Mouse (Mus musculus) left cerebral cortex, adult 11 months (tissue): ENCODE measurements around the gene Fbxo31.

Experiments
- DNase-seq: peaks from one replicate; pipeline ENCODE4 v3.0.0; 2022; ENCODE audit warnings: low spot score

The Fbxo31 gene

GRCm38 (mm10) chr8:121589205-121589726 is 10.7 kb upstream of the Fbxo31 start:
- DNase-seq: no peak

- no peak for DNase-seq
Observed at GRCm38 (mm10) chr8:121588750-121589149, 10.1 kb upstream of the Fbxo31 start.

- peak; percentile 100 for DNase-seq
Observed at GRCm38 (mm10) chr8:121585159-121585825, 6.7 kb upstream of the Fbxo31 start.

GRCm38 (mm10) chr8:121584730-121585129 is 6.1 kb upstream of the Fbxo31 start:
- no peak for DNase-seq

GRCm38 (mm10) chr8:121583653-121584052 is 5.0 kb upstream of the Fbxo31 start:
- DNase-seq: no peak

- DNase-seq: no peak
Observed at GRCm38 (mm10) chr8:121580465-121580864, 1.9 kb upstream of the Fbxo31 start.

- no peak for DNase-seq
Observed at GRCm38 (mm10) chr8:121577751-121578675, 593 bp downstream of the Fbxo31 start.

- DNase-seq: no peak
Observed at GRCm38 (mm10) chr8:121575661-121576060, 2.9 kb downstream of the Fbxo31 start.

- DNase-seq: no peak
Observed at GRCm38 (mm10) chr8:121573275-121573674, 5.3 kb downstream of the Fbxo31 start.

GRCm38 (mm10) chr8:121572121-121572520 is 6.5 kb downstream of the Fbxo31 start:
- no peak for DNase-seq

- DNase-seq: no peak
Observed at GRCm38 (mm10) chr8:121570801-121571200, 7.8 kb downstream of the Fbxo31 start.

GRCm38 (mm10) chr8:121570335-121570734 is 8.3 kb downstream of the Fbxo31 start:
- no peak for DNase-seq

GRCm38 (mm10) chr8:121568321-121568720 is 10.3 kb downstream of the Fbxo31 start:
- DNase-seq: no peak

GRCm38 (mm10) chr8:121563701-121564100 is 14.9 kb downstream of the Fbxo31 start:
- no peak for DNase-seq

GRCm38 (mm10) chr8:121562941-121563351 is 15.7 kb downstream of the Fbxo31 start:
- no peak for DNase-seq

GRCm38 (mm10) chr8:121561636-121562345 is 16.8 kb downstream of the Fbxo31 start:
- no peak for DNase-seq

- DNase-seq: no peak
Observed at GRCm38 (mm10) chr8:121560432-121561100, 18.0 kb downstream of the Fbxo31 start.

- DNase-seq: no peak
Observed at GRCm38 (mm10) chr8:121559801-121560200, 18.8 kb downstream of the Fbxo31 start.

- DNase-seq: no peak
Observed at GRCm38 (mm10) chr8:121558538-121558937, 20.1 kb downstream of the Fbxo31 start.

- DNase-seq: no peak
Observed at GRCm38 (mm10) chr8:121557746-121558145, 20.9 kb downstream of the Fbxo31 start.

GRCm38 (mm10) chr8:121553831-121554475 is 24.7 kb downstream of the Fbxo31 start:
- no peak for DNase-seq
